Mouse (Mus musculus) ovary, postnatal 10 days (tissue): ENCODE results near the gene Kctd2.
"Not testable (repeated sequence)": the region's sequence is repeated elsewhere in the genome, so short reads cannot be mapped to it uniquely, and the experiment has no call there.

ENCODE experiments used
- DNase-seq: peaks from one replicate; pipeline ENCODE4 v3.0.0; 2022; ENCODE audit warnings: low spot score

The Kctd2 gene

GRCm38 (mm10) chr11:115419531-115420237, at the start of gene Kctd2, which contains the start of gene Atp5h:
Gene Kctd2 (plus strand): TSS chr11:115420128.
Gene Atp5h (minus strand): TSS chr11:115419962.
- peak; percentile 80 for DNase-seq

GRCm38 (mm10) chr11:115370368-115370767, 49.6 kb upstream of the Kctd2 start:
- no peak for DNase-seq

GRCm38 (mm10) chr11:115371354-115371753, 48.6 kb upstream of the Kctd2 start:
- no peak for DNase-seq

- DNase-seq, result no peak
These were observed 47.9 kb upstream of the Kctd2 start for GRCm38 (mm10) chr11:115372015-115372414.

- DNase-seq, result no peak
These were observed 47.2 kb upstream of the Kctd2 start for GRCm38 (mm10) chr11:115372737-115373136.

GRCm38 (mm10) chr11:115373805-115374694, 45.9 kb upstream of the Kctd2 start:
- DNase-seq, result no peak

- DNase-seq, result no peak
These were observed 45.1 kb upstream of the Kctd2 start for GRCm38 (mm10) chr11:115374695-115375425.

GRCm38 (mm10) chr11:115376722-115377121, 43.2 kb upstream of the Kctd2 start:
- DNase-seq, result no peak

GRCm38 (mm10) chr11:115377254-115377653, 42.7 kb upstream of the Kctd2 start:
- DNase-seq, result no peak

- DNase-seq, result no peak
These were observed 42.1 kb upstream of the Kctd2 start for GRCm38 (mm10) chr11:115377854-115378253.

GRCm38 (mm10) chr11:115381276-115381675, 38.7 kb upstream of the Kctd2 start:
- no peak for DNase-seq

- peak; percentile 78 for DNase-seq
These were observed 38.0 kb upstream of the Kctd2 start, which contains the start of gene Cdr2l for GRCm38 (mm10) chr11:115381743-115382539. Gene Cdr2l (plus strand): TSS chr11:115381916.

GRCm38 (mm10) chr11:115382891-115383290, 37.0 kb upstream of the Kctd2 start:
- DNase-seq, result no peak

- no peak for DNase-seq
These were observed 36.0 kb upstream of the Kctd2 start for GRCm38 (mm10) chr11:115383701-115384474.

GRCm38 (mm10) chr11:115384587-115384986, 35.3 kb upstream of the Kctd2 start:
- DNase-seq, result no peak

GRCm38 (mm10) chr11:115386859-115387258, 33.1 kb upstream of the Kctd2 start:
- not testable (repeated sequence) for DNase-seq

GRCm38 (mm10) chr11:115391358-115391757, 28.6 kb upstream of the Kctd2 start:
- DNase-seq, result no peak

- DNase-seq, result no peak
These were observed 26.1 kb upstream of the Kctd2 start for GRCm38 (mm10) chr11:115393721-115394325.

GRCm38 (mm10) chr11:115398085-115398484, 21.8 kb upstream of the Kctd2 start:
- no peak for DNase-seq

GRCm38 (mm10) chr11:115400126-115400525, 19.8 kb upstream of the Kctd2 start:
- no peak for DNase-seq
